Mouse (Mus musculus): ENCODE data around the gene Zfp697. TPM values are rescaled to one million over a fixed set of nuclear protein-coding genes. Genes with fewer than 3 reads are reported as not detected.
"Not testable (repeated sequence)": the region's sequence is repeated elsewhere in the genome, so short reads cannot be mapped to it uniquely, and the experiment has no call there.

Gene Zfp697
- polyA plus RNA-seq, 1 experiment from 2014 or later: 28.9 TPM

- H3K36me3 ChIP-seq (ENCODE audit: control insufficient read depth, insufficient read depth, low read length): no peaks in the 10 kb centered on the region
- H3K9me3 ChIP-seq (ENCODE audit: control insufficient read depth, low read length): no peaks in the 10 kb centered on the region
- no peaks in the 10 kb centered on the region for H3K27me3 ChIP-seq (ENCODE audit: control insufficient read depth, insufficient read depth, low read length)
- no peak within 1 kb of the TSS for H3K9ac ChIP-seq (replicated peaks; ENCODE audit: low read depth, low read length)
- no peak for ATAC-seq (ENCODE audit: low read depth)
- H3K4me1 ChIP-seq (ENCODE audit: control insufficient read depth, insufficient read depth, low read length): no peaks in the 10 kb centered on the region
- no peak within 1 kb of the TSS for H3K27ac ChIP-seq (ENCODE audit: low read depth, low read length)
- no peak within 1 kb of the TSS for H3K4me3 ChIP-seq (ENCODE audit: low read depth, low read length)
- H3K4me2 ChIP-seq (ENCODE audit: low read depth, low read length): no peak within 1 kb of the TSS
Measured at GRCm38 (mm10) chr3:98588707-98589106, 206.4 kb downstream of the Zfp697 start, which contains the start of gene Gm10681. Gene Gm10681 (minus strand): TSS chr3:98588807.

DNA sequence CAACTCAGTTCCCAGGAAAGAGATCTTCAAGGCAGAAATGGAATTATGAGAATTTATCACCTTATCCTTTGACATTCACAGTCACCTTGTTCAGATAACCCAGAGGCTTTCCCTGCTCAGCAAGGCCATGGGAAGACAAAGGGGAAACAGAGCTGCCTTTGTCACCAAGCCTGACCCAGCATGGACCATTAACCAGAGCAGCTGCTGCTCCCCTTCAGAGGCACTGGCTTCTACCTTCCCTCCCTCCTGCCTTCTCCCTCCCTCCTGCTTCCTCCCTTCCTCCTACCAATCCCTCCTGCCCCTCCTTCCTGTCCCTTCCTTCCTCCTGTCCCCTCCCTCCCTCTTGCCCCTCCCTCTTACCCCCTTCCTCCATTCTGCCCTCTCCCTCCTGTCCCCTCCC, 231.3 kb downstream of the Zfp697 start:
- peak; percentile 46; the same call in 1 of the 2 replicates for ATAC-seq (ENCODE audit: low read depth)
- H3K4me2 ChIP-seq (ENCODE audit: low read depth, low read length); H3K4me3 ChIP-seq (ENCODE audit: low read depth, low read length); H3K4me1 ChIP-seq (ENCODE audit: control insufficient read depth, insufficient read depth, low read length); H3K27ac ChIP-seq (ENCODE audit: low read depth, low read length); H3K27me3 ChIP-seq (ENCODE audit: control insufficient read depth, insufficient read depth, low read length); H3K9ac ChIP-seq (replicated peaks; ENCODE audit: low read depth, low read length); H3K36me3 ChIP-seq (ENCODE audit: control insufficient read depth, insufficient read depth, low read length); H3K9me3 ChIP-seq (ENCODE audit: control insufficient read depth, low read length): not testable (repeated sequence)

DNA sequence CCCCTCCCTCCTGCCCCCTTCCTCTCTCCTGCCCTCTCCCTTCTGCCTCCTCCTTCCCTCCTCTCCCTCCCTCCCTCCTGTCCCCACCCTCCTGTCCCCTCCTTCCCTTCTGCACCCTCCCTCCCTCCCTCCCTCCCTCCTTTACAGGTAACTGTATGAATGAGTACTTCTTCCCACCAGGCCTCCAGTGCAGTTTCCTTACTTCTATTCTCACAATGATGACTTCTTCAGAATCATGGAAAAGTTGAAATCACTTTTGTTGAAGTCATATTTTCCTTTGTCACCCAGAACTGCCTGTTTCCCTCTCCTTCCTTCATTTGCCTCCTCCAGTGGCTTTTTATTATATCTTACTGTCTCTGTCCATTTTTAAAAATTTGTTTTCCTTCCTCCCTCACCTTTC, 231.7 kb downstream of the Zfp697 start:
- Histone ChIP-seq H3K36me3 (ENCODE audit: control insufficient read depth, insufficient read depth, low read length) (no peaks in the 10 kb centered on the region), H3K27me3 (ENCODE audit: control insufficient read depth, insufficient read depth, low read length) (no peaks in the 10 kb centered on the region), H3K9me3 (ENCODE audit: control insufficient read depth, low read length) (no peaks in the 10 kb centered on the region), H3K27ac (ENCODE audit: low read depth, low read length) (no peak overlapping the region), H3K4me2 (ENCODE audit: low read depth, low read length) (no peak overlapping the region), H3K4me1 (ENCODE audit: control insufficient read depth, insufficient read depth, low read length) (no peaks in the 10 kb centered on the region), H3K9ac (replicated peaks; ENCODE audit: low read depth, low read length) (no peak overlapping the region), H3K4me3 (ENCODE audit: low read depth, low read length) (no peak overlapping the region)
- ATAC-seq (ENCODE audit: low read depth): no peak

DNA sequence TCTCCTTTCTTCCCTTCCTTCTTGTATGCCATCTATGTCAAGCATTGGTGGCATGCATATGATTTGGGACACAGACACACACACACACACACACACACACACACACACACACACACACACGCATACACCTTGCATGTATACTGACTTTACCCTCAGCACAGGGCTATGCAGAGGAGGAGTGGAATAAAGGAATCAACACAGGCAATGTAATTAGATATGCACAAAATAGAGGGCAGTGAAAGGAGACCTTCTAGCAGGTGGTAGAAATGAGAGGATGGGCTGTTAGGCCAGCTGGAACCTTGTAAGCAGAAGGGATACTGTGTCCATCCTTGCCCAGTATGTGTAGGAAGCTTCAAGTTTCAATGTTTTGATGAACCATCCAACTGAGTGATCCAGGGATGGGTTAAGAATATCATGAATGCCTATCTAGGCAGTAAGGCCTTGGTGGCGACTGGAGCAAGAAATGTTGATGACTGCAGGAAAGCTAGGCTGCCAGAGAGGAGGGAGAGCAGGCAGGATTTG, 232.2 kb downstream of the Zfp697 start:
- not testable (repeated sequence) for H3K27ac ChIP-seq (ENCODE audit: low read depth, low read length); H3K9me3 ChIP-seq (ENCODE audit: control insufficient read depth, low read length); H3K4me3 ChIP-seq (ENCODE audit: low read depth, low read length); H3K36me3 ChIP-seq (ENCODE audit: control insufficient read depth, insufficient read depth, low read length); ATAC-seq (ENCODE audit: low read depth); H3K4me2 ChIP-seq (ENCODE audit: low read depth, low read length); H3K27me3 ChIP-seq (ENCODE audit: control insufficient read depth, insufficient read depth, low read length); H3K4me1 ChIP-seq (ENCODE audit: control insufficient read depth, insufficient read depth, low read length); H3K9ac ChIP-seq (replicated peaks; ENCODE audit: low read depth, low read length)
- 63% methylated on average over 2 of the region's 2 CpGs for WGBS

DNA sequence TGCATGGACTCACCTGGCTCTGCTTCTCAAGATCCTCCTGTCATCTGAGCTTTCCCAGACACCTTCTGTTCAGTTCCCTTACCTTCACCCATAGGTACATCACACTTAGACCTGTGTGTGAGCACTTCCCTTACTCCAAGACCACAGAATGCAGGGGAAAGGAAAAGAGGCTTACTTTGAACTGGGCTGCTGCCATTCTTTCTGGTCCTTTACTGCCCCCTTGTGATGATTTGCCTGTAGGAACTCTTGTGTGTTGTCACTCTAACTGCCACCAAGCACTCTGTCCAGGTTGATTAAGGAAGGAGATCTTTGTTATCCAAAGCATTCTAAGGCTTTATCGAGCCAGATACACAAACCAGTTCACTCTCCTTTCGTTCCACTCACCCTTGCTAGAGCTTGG, 234.0 kb downstream of the Zfp697 start:
- WGBS: 31% methylated on average over 2 of the region's 2 CpGs
- peak; percentile 51; the same call in 1 of the 2 replicates for ATAC-seq (ENCODE audit: low read depth)
- not testable (repeated sequence) for H3K4me2 ChIP-seq (ENCODE audit: low read depth, low read length)

DNA sequence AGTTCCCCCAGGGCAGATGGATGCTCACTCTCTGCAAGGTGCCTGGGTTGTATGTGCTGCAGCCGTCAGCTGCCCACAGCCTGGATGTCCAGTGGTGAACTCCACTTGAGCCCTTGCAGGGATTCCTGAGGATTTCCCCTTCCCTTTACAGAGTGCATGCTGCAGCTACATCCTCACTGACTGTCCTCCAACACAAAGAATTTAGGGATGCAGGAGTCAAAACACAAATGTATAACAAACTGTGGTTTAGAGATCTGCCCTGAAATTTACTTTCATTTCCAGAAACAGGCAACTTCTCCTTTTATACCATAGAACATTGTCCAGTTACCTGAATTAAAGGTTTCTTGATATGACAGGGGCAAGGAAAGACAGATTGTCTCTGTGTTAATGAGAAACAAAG, 234.5 kb downstream of the Zfp697 start:
- H3K27me3 ChIP-seq (ENCODE audit: control insufficient read depth, insufficient read depth, low read length); H3K4me2 ChIP-seq (ENCODE audit: low read depth, low read length); H3K36me3 ChIP-seq (ENCODE audit: control insufficient read depth, insufficient read depth, low read length); H3K27ac ChIP-seq (ENCODE audit: low read depth, low read length); H3K9ac ChIP-seq (replicated peaks; ENCODE audit: low read depth, low read length); H3K9me3 ChIP-seq (ENCODE audit: control insufficient read depth, low read length); H3K4me3 ChIP-seq (ENCODE audit: low read depth, low read length); ATAC-seq (ENCODE audit: low read depth); H3K4me1 ChIP-seq (ENCODE audit: control insufficient read depth, insufficient read depth, low read length): not testable (repeated sequence)
- 50% methylated on average over 1 of the region's 1 CpGs for WGBS

More for the DNA sequence above, 234.0 kb downstream of the Zfp697 start:
- H3K27ac ChIP-seq (ENCODE audit: low read depth, low read length); H3K9me3 ChIP-seq (ENCODE audit: control insufficient read depth, low read length); H3K4me1 ChIP-seq (ENCODE audit: control insufficient read depth, insufficient read depth, low read length); H3K27me3 ChIP-seq (ENCODE audit: control insufficient read depth, insufficient read depth, low read length); H3K4me3 ChIP-seq (ENCODE audit: low read depth, low read length); H3K36me3 ChIP-seq (ENCODE audit: control insufficient read depth, insufficient read depth, low read length); H3K9ac ChIP-seq (replicated peaks; ENCODE audit: low read depth, low read length): not testable (repeated sequence)

- Histone ChIP-seq H3K4me2 (ENCODE audit: low read depth, low read length) (no peak overlapping the region), H3K27ac (ENCODE audit: low read depth, low read length) (no peak overlapping the region), H3K9me3 (ENCODE audit: control insufficient read depth, low read length) (no peaks in the 10 kb centered on the region), H3K36me3 (ENCODE audit: control insufficient read depth, insufficient read depth, low read length) (no peaks in the 10 kb centered on the region), H3K4me1 (ENCODE audit: control insufficient read depth, insufficient read depth, low read length) (no peaks in the 10 kb centered on the region), H3K9ac (replicated peaks; ENCODE audit: low read depth, low read length) (no peak overlapping the region), H3K27me3 (ENCODE audit: control insufficient read depth, insufficient read depth, low read length) (no peaks in the 10 kb centered on the region), H3K4me3 (ENCODE audit: low read depth, low read length) (no peak overlapping the region)
- WGBS: 93% methylated on average over 3 of the region's 3 CpGs
- ATAC-seq (ENCODE audit: low read depth): no peak
Measured at GRCm38 (mm10) chr3:98629633-98630032, 247.4 kb downstream of the Zfp697 start.

DNA sequence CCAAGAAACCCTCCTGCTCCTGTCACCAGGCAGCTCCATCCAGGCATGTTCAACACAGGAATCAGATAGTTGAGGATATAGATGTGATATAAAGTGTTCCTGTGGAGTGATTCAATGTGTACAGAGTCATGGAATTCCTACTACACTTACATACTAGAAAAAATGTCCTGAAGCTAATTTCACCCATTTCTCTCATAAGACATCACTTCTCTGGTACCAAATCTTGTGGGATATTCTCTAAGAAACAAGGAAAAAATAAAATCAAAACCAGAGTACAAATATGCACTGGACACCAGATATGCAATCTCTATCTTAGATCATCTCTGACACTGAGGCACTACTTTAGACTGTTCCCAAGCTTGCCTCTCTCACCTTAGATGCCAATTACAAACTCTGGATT, 247.9 kb downstream of the Zfp697 start, which contains the start of gene Hsd3b5:
Gene Hsd3b5, minus strand, starts transcription at position 101 of the 400 bp plus-strand sequence.
- ATAC-seq (ENCODE audit: low read depth): no peak

DNA sequence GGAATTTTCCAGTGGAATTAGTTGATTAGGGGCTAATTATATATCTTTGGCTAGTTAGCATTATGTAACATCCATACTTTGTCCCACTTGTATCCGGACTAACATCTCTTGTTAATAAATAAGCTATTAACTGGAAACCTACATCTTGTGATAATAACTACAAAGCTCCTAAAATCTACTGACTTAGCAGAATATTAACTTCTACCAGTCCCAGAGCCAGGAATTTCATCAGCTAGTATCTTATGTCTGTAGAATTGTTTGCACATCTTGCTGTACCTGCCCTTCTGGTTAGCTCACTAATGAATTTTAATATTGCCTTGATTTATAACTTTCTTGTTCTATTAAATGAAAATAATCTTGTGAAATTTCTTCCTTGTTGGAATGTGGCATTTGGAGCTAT, 252.9 kb downstream of the Zfp697 start:
- WGBS: 94% methylated on average over 1 of the region's 1 CpGs
- ATAC-seq (ENCODE audit: low read depth): no peak
- Histone ChIP-seq H3K36me3 (ENCODE audit: control insufficient read depth, insufficient read depth, low read length) (no peaks in the 10 kb centered on the region), H3K4me3 (ENCODE audit: low read depth, low read length) (no peak overlapping the region), H3K27me3 (ENCODE audit: control insufficient read depth, insufficient read depth, low read length) (no peaks in the 10 kb centered on the region), H3K4me2 (ENCODE audit: low read depth, low read length) (no peak overlapping the region), H3K9me3 (ENCODE audit: control insufficient read depth, low read length) (no peaks in the 10 kb centered on the region), H3K27ac (ENCODE audit: low read depth, low read length) (no peak overlapping the region), H3K9ac (replicated peaks; ENCODE audit: low read depth, low read length) (no peak overlapping the region), H3K4me1 (ENCODE audit: control insufficient read depth, insufficient read depth, low read length) (no peaks in the 10 kb centered on the region)

More for the DNA sequence above, 247.9 kb downstream of the Zfp697 start, which contains the start of gene Hsd3b5:
- no peak within 1 kb of the TSS for H3K9ac ChIP-seq (replicated peaks; ENCODE audit: low read depth, low read length)
- no peak within 1 kb of the TSS for H3K27ac ChIP-seq (ENCODE audit: low read depth, low read length)
- H3K4me1 ChIP-seq (ENCODE audit: control insufficient read depth, insufficient read depth, low read length): no peaks in the 10 kb centered on the region
- no peak within 1 kb of the TSS for H3K4me2 ChIP-seq (ENCODE audit: low read depth, low read length)
- no peak within 1 kb of the TSS for H3K4me3 ChIP-seq (ENCODE audit: low read depth, low read length)
- no peaks in the 10 kb centered on the region for H3K27me3 ChIP-seq (ENCODE audit: control insufficient read depth, insufficient read depth, low read length)
- H3K36me3 ChIP-seq (ENCODE audit: control insufficient read depth, insufficient read depth, low read length): no peaks in the 10 kb centered on the region
- no peaks in the 10 kb centered on the region for H3K9me3 ChIP-seq (ENCODE audit: control insufficient read depth, low read length)

GRCm38 (mm10) chr3:98680786-98681185, 298.5 kb downstream of the Zfp697 start:
- H3K4me2 ChIP-seq (ENCODE audit: low read depth, low read length): no peak overlapping the region
- no peaks in the 10 kb centered on the region for H3K36me3 ChIP-seq (ENCODE audit: control insufficient read depth, insufficient read depth, low read length)
- H3K4me1 ChIP-seq (ENCODE audit: control insufficient read depth, insufficient read depth, low read length): no peaks in the 10 kb centered on the region
- H3K9me3 ChIP-seq (ENCODE audit: control insufficient read depth, low read length): no peaks in the 10 kb centered on the region
- H3K27ac ChIP-seq (ENCODE audit: low read depth, low read length): no peak overlapping the region
- H3K27me3 ChIP-seq (ENCODE audit: control insufficient read depth, insufficient read depth, low read length): no peaks in the 10 kb centered on the region
- no peak overlapping the region for H3K9ac ChIP-seq (replicated peaks; ENCODE audit: low read depth, low read length)
- no peak overlapping the region for H3K4me3 ChIP-seq (ENCODE audit: low read depth, low read length)
- no peak for ATAC-seq (ENCODE audit: low read depth)

Measured in neural tube, embryonic 14.5 days (tissue).